Mouse (Mus musculus): Measurements from ENCODE around the gene Txlnb. TPM values are rescaled to one million over a fixed set of nuclear protein-coding genes. Genes with fewer than 3 reads are reported as not detected.

Txlnb gene
- polyA plus RNA-seq, 2 experiments: 0.02 to 0.06 TPM

GRCm38 (mm10) chr10:17857647-17858261 is 61.7 kb downstream of the Txlnb start:
- Histone ChIP-seq H3K9me3 (ENCODE audit: control insufficient read depth, low read length) (no peaks in the 10 kb centered on the region), H3K4me1 (replicated peaks; ENCODE audit: control insufficient read depth in 2 of 2, insufficient read depth in 2 of 2, low read length in 1 of 2) (no peaks in the 10 kb centered on the region), H3K9ac (replicated peaks) (no peak overlapping the region), H3K4me3 (ENCODE audit: insufficient read depth in 1 of 2, low read depth in 2 of 2, low read length in 2 of 2) (no peak overlapping the region), H3K27me3 (ENCODE audit: control insufficient read depth, insufficient read depth, low read length) (no peaks in the 10 kb centered on the region), H3K4me2 (ENCODE audit: low read depth) (no peak overlapping the region), H3K36me3 (replicated peaks; ENCODE audit: control insufficient read depth, insufficient read depth, low read depth) (no peaks in the 10 kb centered on the region), H3K27ac (no peak overlapping the region)
- WGBS (ENCODE audit: insufficient replicate concordance): 60% methylated on average over 9 of the region's 9 CpGs
- no peak for ATAC-seq (ENCODE audit: insufficient read depth)
- DNase-seq (ENCODE audit: low read depth in 3 of 3, low spot score in 3 of 3): no peak
- no peak for TF ChIP-seq CTCF (IDR thresholded peaks at IDR 0.05; ENCODE audit: low read depth)
- no peak for TF ChIP-seq EP300 (IDR thresholded peaks at IDR 0.05; ENCODE audit: low read depth)

GRCm38 (mm10) chr10:17860701-17861480 is 64.9 kb downstream of the Txlnb start:
- H3K4me3 ChIP-seq (ENCODE audit: insufficient read depth in 1 of 2, low read depth in 2 of 2, low read length in 2 of 2): no peak overlapping the region
- H3K4me1 ChIP-seq (replicated peaks; ENCODE audit: control insufficient read depth in 2 of 2, insufficient read depth in 2 of 2, low read length in 1 of 2): no peaks in the 10 kb centered on the region
- WGBS (ENCODE audit: insufficient replicate concordance): 54% methylated on average over 6 of the region's 6 CpGs
- no peaks in the 10 kb centered on the region for H3K36me3 ChIP-seq (replicated peaks; ENCODE audit: control insufficient read depth, insufficient read depth, low read depth)
- no peaks in the 10 kb centered on the region for H3K9me3 ChIP-seq (ENCODE audit: control insufficient read depth, low read length)
- H3K4me2 ChIP-seq (ENCODE audit: low read depth): no peak overlapping the region
- no peaks in the 10 kb centered on the region for H3K27me3 ChIP-seq (ENCODE audit: control insufficient read depth, insufficient read depth, low read length)
- ATAC-seq (ENCODE audit: insufficient read depth): no peak
- H3K27ac ChIP-seq: no peak overlapping the region
- DNase-seq (ENCODE audit: low read depth in 3 of 3, low spot score in 3 of 3): no peak
- TF ChIP-seq CTCF (IDR thresholded peaks at IDR 0.05; ENCODE audit: low read depth): no peak
- no peak overlapping the region for H3K9ac ChIP-seq (replicated peaks)

DNA sequence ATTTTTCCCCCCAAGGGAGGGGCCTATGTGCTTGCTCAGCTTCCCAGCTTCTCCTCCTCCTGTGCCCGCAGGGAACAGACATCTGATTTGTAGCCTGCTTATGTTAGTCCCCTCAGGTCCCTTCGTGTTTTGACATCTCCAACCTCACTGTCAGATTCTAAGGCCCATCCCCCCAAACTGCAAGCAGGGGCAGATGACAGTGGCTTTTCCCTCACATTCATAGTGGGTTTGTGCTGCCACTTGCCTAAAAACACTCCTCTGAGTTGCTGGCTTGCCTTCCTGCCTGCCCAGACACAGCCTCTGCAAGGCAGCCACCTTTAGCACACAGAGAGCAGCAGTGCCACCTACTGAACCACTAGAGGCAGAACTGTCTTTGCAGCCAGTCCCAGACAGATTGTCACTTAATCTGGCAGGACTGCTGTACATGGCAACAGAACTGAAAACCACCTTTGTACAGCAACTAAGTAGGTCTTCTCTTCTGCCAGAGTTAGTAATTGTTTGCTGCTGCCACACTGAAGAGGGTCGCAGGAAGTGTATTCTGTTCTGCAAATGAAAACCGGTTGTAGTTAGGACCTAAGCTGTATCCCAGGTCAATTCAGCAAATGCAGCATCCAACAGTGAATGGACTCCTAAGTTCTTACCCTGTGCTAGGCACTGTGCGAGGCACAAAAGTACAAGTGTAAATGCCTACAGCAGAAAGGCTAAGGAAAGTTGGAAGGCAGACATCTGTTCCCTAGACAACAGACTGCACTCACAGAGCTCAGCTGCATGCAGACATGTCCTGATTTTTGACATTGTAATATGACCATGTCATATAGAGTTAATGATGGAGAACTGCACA is 74.0 kb downstream of the Txlnb start:
- ATAC-seq (ENCODE audit: insufficient read depth) (peak; percentile 31; the same call in 1 of the 2 replicates), DNase-seq (ENCODE audit: low read depth in 3 of 3, low spot score in 3 of 3) (peak; percentile 7 to 12 (median 7))
- no peak overlapping the region for H3K4me3 ChIP-seq (ENCODE audit: insufficient read depth in 1 of 2, low read depth in 2 of 2, low read length in 2 of 2)
- no peaks in the 10 kb centered on the region for H3K4me1 ChIP-seq (replicated peaks; ENCODE audit: control insufficient read depth in 2 of 2, insufficient read depth in 2 of 2, low read length in 1 of 2)
- H3K27me3 ChIP-seq (ENCODE audit: control insufficient read depth, insufficient read depth, low read length): no peaks in the 10 kb centered on the region
- H3K4me2 ChIP-seq (ENCODE audit: low read depth): no peak overlapping the region
- 30% methylated on average over 5 of the region's 5 CpGs for WGBS (ENCODE audit: insufficient replicate concordance)
- H3K27ac ChIP-seq: no peak overlapping the region
- no peak overlapping the region for H3K9ac ChIP-seq (replicated peaks)
- no peaks in the 10 kb centered on the region for H3K36me3 ChIP-seq (replicated peaks; ENCODE audit: control insufficient read depth, insufficient read depth, low read depth)
- TF ChIP-seq CTCF (IDR thresholded peaks at IDR 0.05; ENCODE audit: low read depth): peak; percentile 81
- TF ChIP-seq EP300 (IDR thresholded peaks at IDR 0.05; ENCODE audit: low read depth): no peak
- H3K9me3 ChIP-seq (ENCODE audit: control insufficient read depth, low read length): no peaks in the 10 kb centered on the region

GRCm38 (mm10) chr10:17878002-17878919 is 82.2 kb downstream of the Txlnb start:
- no peak overlapping the region for H3K27ac ChIP-seq
- H3K4me3 ChIP-seq (ENCODE audit: insufficient read depth in 1 of 2, low read depth in 2 of 2, low read length in 2 of 2): no peak overlapping the region
- H3K36me3 ChIP-seq (replicated peaks; ENCODE audit: control insufficient read depth, insufficient read depth, low read depth): no peaks in the 10 kb centered on the region
- no peak for DNase-seq (ENCODE audit: low read depth in 3 of 3, low spot score in 3 of 3)
- H3K4me2 ChIP-seq (ENCODE audit: low read depth): no peak overlapping the region
- no peak overlapping the region for H3K9ac ChIP-seq (replicated peaks)
- no peaks in the 10 kb centered on the region for H3K4me1 ChIP-seq (replicated peaks; ENCODE audit: control insufficient read depth in 2 of 2, insufficient read depth in 2 of 2, low read length in 1 of 2)
- WGBS (ENCODE audit: insufficient replicate concordance): 50% methylated on average over 8 of the region's 8 CpGs
- TF ChIP-seq CTCF (IDR thresholded peaks at IDR 0.05; ENCODE audit: low read depth) (no peak), EP300 (IDR thresholded peaks at IDR 0.05; ENCODE audit: low read depth) (no peak)
- H3K9me3 ChIP-seq (ENCODE audit: control insufficient read depth, low read length): no peaks in the 10 kb centered on the region
- no peaks in the 10 kb centered on the region for H3K27me3 ChIP-seq (ENCODE audit: control insufficient read depth, insufficient read depth, low read length)
- ATAC-seq (ENCODE audit: insufficient read depth): no peak
